Mouse (Mus musculus) hindbrain, embryonic 10.5 days (tissue): Measurements from ENCODE around the gene Mybl2. TPM values are rescaled to one million over a fixed set of nuclear protein-coding genes. Genes with fewer than 3 reads are reported as not detected.

Experiments
- DNase-seq: peaks from one replicate; pipeline ENCODE4 v3.0.0-alpha.2; 2017; ENCODE audit warnings: low spot score
- H3K27ac ChIP-seq: fragments of 300-500 bp; sonication (generic); 2 replicates; pipeline ENCODE4 v1.5.1; 2016; ENCODE audit warnings: mild to moderate bottlenecking, moderate library complexity
- H3K27me3 ChIP-seq: fragments of 300-500 bp; sonication (generic); 2 replicates; pipeline ENCODE4 v1.6.1; 2016; ENCODE audit warnings: mild to moderate bottlenecking; ENCODE audit not compliant: poor library complexity, insufficient read depth, severe bottlenecking
- H3K36me3 ChIP-seq: fragments of 300-500 bp; sonication (generic); 2 replicates; pipeline ENCODE4 v1.6.1; 2016; ENCODE audit warnings: mild to moderate bottlenecking, moderate library complexity
- H3K4me1 ChIP-seq: fragments of 300-500 bp; sonication (generic); replicated peaks from 2 replicates; pipeline ENCODE4 v1.6.1; 2016; ENCODE audit warnings: mild to moderate bottlenecking
- H3K4me3 ChIP-seq: fragments of 300-500 bp; sonication (generic); 2 replicates; pipeline ENCODE4 v1.5.1; 2016; ENCODE audit warnings: mild to moderate bottlenecking, moderate library complexity
- H3K9me3 ChIP-seq: fragments of 300-500 bp; sonication (generic); 2 replicates; pipeline ENCODE4 v1.6.1; 2016; ENCODE audit warnings: mild to moderate bottlenecking, moderate library complexity
- WGBS: fragments of 180-500 bp; shearing (Covaris S2); methylation state at CpG from one replicate; pipeline ENCODE4 v1.1.7; 2016; 5-methylcytosine and 5-hydroxymethylcytosine counted together
- polyA plus RNA-seq: library from polyadenylated mRNA; unstranded; fragments of >200 nt; fragmentation: Nextera tagmentation; extraction: Ambion mirVana; gene quantifications from 2 replicates; pipeline ENCODE4 v1.2.1, GENCODE M21; 2016

Mybl2 gene
- polyA plus RNA-seq, result 44.5 and 51.0 TPM in 2 replicates

DNA sequence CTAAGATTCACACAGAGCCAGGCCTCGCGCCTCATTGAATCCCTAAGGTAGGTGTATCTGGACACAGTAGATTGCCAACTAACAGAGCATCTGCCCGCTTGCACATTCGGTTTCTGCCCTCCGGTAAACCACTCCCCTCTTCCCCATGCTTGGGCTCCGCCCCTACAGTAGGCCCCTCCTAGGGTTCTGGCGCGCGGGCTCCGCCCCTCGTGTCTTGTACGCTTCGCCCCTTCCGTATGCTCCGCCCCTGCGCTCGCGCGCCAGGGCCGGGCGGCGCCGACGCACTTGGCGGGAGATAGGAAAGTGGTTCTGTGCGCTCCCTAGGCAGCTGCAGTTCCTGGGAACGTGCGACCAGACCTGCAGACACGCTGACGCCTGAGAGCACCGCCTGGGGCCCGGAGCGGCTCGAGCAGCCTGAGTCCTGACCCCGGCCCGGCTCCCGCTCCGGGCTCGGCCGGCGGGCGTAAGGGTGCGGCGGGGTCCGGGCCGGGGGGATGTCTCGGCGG is at the start of gene Mybl2:
Mybl2 (plus strand) TSS at position 353 of the 506 bp plus-strand sequence.
- H3K4me3 ChIP-seq, result peak within 1 kb of the TSS; percentile 84
- H3K36me3 ChIP-seq, result peaks cover 3% of the 10 kb centered on the region
- WGBS, result under 1% methylated on average over 48 of the region's 48 CpGs
- peak within 1 kb of the TSS; percentile 91 for H3K27ac ChIP-seq
- H3K9me3 ChIP-seq, result no peaks in the 10 kb centered on the region
- peak; percentile 94 for DNase-seq
- peaks cover 40% of the 10 kb centered on the region for H3K4me1 ChIP-seq
- 0 out of 2 replicates have a peak, but pooled peaks cover 5% of the 10 kb centered on the region for H3K27me3 ChIP-seq

DNA sequence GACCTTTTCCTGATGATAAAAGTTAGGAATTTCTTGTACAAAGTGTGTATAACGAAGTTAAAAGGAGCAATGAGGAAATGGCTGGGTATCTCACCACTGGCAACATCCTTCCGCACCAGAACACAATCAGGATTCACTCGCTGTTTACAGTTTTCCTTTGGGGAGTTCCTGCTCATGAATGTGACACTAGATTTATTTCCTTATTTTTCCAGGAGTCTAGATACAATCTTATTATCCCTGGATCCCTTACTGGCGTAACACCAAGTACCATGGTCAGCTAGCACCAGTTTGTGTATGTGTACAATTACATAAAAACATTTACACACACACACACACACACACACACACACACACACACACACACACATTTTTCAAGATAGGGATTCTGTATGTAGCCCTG is 47.2 kb upstream of the Mybl2 start:
- Histone ChIP-seq H3K4me1 (no peaks in the 10 kb centered on the region), H3K27me3 (no peaks in the 10 kb centered on the region), H3K9me3 (no peaks in the 10 kb centered on the region), H3K4me3 (no peak overlapping the region), H3K36me3 (no peaks in the 10 kb centered on the region), H3K27ac (no peak overlapping the region)
- DNase-seq, result no peak
- WGBS, result 85% methylated on average over 4 of the region's 4 CpGs

DNA sequence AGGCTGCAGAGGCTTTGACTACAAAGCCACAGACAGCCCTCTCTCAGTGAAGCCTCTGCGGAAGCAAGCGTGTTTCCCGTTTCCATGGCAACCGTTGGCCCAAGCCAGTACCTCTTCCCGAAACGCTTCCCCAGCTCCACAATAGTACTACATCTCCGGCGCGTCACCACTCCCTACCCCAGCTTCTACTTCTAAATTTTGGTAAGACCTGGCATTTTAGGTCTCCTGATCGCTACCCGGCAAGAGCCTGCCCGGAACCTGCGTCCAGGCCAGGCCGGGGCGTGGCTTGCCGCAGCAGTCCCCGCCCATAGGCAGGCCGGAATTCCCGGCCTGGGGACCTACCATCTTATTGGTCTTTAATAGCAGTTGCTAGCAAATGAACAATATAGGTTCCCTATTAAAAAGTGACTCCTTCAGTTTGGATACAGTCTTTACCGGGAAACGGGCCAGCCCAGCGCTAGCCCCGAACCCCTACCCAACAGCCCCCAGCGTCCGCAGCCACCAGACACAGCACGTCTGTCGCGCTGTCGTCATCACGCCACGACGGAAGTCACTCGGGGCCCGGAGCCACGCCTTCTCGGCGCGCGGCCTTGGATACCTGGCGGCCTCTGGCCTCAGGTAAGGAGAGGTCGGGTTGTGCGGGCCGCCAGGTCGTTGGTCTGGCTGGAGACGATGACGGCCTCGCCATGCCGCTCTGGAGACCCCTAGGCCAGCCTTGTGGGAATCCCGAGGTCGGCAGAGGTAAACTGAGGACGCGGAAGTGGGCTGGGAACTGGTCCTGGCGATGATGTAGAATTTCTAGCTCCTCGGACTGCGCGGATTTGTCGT is 37.4 kb upstream of the Mybl2 start, which contains the start of gene Ift52:
Ift52 (plus strand) TSS at position 439 of the 828 bp plus-strand sequence.
- no peaks in the 10 kb centered on the region for H3K9me3 ChIP-seq
- no peaks in the 10 kb centered on the region for H3K36me3 ChIP-seq
- H3K4me1 ChIP-seq, result peaks cover 13% of the 10 kb centered on the region
- DNase-seq, result peak; percentile 91
- H3K27me3 ChIP-seq, result no peaks in the 10 kb centered on the region
- under 1% methylated on average over 57 of the region's 57 CpGs for WGBS
- peak within 1 kb of the TSS; percentile 96 for H3K4me3 ChIP-seq
- peak within 1 kb of the TSS; percentile 92 for H3K27ac ChIP-seq

- 94% methylated on average over 5 of the region's 5 CpGs for WGBS
- Histone ChIP-seq H3K27me3 (no peaks in the 10 kb centered on the region), H3K4me1 (no peaks in the 10 kb centered on the region), H3K36me3 (peaks cover 96% of the 10 kb centered on the region), H3K9me3 (no peaks in the 10 kb centered on the region), H3K27ac (no peak overlapping the region), H3K4me3 (no peak overlapping the region)
- no peak for DNase-seq
Measured at GRCm38 (mm10) chr2:163031289-163031688, 23.2 kb upstream of the Mybl2 start.

DNA sequence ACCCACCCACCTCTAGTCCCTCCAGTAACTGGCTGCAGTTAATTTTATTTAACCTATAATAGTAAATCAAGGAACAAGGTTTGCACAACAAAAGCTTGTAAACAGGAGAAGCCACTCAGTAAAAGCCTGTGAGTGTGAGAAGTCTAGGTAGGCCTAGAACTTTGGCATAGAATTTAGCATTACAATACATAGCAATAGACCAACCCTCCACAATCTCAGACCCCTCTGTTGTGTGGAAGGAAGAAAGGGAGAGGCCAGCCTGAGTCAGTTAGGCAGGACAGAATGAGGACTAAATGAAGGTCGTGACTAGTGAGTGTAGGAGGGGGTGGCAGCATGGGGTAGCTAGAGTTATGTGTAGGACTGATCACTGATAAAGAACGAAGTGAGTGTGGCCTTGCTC is 22.7 kb upstream of the Mybl2 start:
- Histone ChIP-seq H3K4me3 (no peak overlapping the region), H3K4me1 (no peaks in the 10 kb centered on the region), H3K36me3 (peaks cover 96% of the 10 kb centered on the region), H3K27ac (no peak overlapping the region), H3K27me3 (no peaks in the 10 kb centered on the region), H3K9me3 (no peaks in the 10 kb centered on the region)
- no peak for DNase-seq
- WGBS, result 90% methylated on average over 2 of the region's 2 CpGs

DNA sequence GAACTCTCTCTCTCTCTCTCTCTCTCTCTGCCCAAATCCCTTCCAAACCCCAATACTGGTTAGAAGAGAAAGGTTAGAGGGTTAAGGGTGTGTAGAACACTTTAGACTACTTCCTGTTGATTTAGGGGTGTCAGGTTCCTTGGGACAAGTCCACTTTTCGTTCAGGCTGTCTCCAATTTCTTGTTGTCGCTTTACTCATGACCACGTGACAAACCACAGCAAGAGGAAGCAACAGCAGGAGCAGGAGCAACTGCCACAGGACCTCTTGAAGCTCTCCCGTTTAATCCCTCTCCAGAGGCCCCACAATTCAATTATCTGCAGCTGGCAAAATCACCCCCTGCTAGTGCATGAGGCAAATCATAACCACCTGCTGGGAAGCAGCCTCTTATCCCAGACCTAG is 21.9 kb upstream of the Mybl2 start:
- no peaks in the 10 kb centered on the region for H3K4me1 ChIP-seq
- H3K27me3 ChIP-seq, result no peaks in the 10 kb centered on the region
- no peak overlapping the region for H3K4me3 ChIP-seq
- H3K27ac ChIP-seq, result no peak overlapping the region
- DNase-seq, result no peak
- H3K9me3 ChIP-seq, result no peaks in the 10 kb centered on the region
- peaks cover 96% of the 10 kb centered on the region for H3K36me3 ChIP-seq
- 54% methylated on average over 4 of the region's 4 CpGs for WGBS

DNA sequence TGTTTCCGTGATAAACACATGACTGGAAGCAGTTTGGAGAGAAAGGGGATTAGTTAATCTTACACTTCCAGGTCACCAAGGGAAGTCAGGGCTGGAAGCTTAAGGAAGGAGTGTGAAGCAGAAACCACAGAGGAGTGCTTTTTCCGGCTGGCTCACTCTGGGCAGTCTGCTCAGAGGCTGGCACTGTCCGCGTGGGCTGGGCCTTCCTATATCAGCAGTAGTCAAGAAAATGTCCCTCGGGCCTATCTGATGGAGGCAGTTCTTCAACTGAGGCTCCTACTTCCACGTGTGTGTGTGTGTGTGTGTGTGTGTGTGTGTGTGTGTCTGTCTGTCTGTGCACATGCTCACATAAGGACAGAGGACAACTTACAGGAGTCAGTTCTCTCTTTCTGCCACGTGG is 14.5 kb upstream of the Mybl2 start:
- Histone ChIP-seq H3K9me3 (no peaks in the 10 kb centered on the region), H3K27ac (no peak overlapping the region), H3K4me3 (no peak overlapping the region), H3K27me3 (no peaks in the 10 kb centered on the region), H3K36me3 (peaks cover 93% of the 10 kb centered on the region), H3K4me1 (no peaks in the 10 kb centered on the region)
- no peak for DNase-seq
- 88% methylated on average over 7 of the region's 7 CpGs for WGBS

DNA sequence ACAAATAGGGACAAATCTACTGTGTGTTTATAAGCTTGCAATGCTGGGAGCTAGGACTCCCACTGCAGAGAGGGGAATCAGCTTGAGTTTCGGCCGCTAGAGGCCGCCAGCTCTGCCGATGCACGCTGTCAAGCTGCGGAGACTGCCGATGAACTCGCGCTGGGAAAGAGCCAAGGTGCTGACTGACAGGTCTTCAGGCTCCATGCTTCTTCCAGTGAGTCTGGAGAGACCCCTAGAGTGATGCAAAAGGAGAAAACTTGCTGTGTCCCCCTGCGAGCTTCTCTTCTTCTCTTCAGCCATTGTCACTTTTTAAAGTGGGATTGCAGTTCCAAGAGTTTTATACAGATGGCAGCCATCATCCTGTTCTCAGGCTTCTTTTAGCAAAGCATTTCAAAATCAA is 6.4 kb upstream of the Mybl2 start:
- peak; percentile 70 for DNase-seq
- WGBS, result 4% methylated on average over 10 of the region's 10 CpGs
- Histone ChIP-seq H3K27ac (no peak overlapping the region), H3K9me3 (no peaks in the 10 kb centered on the region), H3K4me3 (no peak overlapping the region), H3K36me3 (peaks cover 50% of the 10 kb centered on the region), H3K27me3 (no peaks in the 10 kb centered on the region), H3K4me1 (peaks cover 9% of the 10 kb centered on the region; the same call in 1 of the 2 replicates)

DNA sequence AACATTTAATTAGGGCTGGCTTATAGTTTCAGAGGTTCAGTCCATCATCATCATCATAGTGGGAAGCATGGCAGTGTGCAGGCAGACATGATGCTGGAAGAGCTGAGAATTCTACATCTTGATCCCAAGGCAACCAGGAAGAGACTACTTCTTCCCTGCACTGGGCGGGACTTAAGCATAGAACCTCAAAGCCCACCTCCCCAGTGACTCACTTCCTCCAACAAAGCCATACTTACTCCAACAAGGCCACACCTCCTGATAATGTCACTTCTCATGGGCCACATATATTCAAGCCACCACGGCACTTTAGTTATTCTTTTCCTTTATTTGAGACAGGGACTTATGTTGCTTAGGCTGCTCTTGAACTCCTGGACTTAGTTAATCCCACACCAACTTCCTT is 5.4 kb upstream of the Mybl2 start:
- no peak for DNase-seq
- H3K4me3 ChIP-seq, result no peak overlapping the region
- peaks cover 15% of the 10 kb centered on the region for H3K4me1 ChIP-seq
- 93% methylated on average over 2 of the region's 2 CpGs for WGBS
- no peaks in the 10 kb centered on the region for H3K27me3 ChIP-seq
- H3K27ac ChIP-seq, result no peak overlapping the region
- H3K9me3 ChIP-seq, result no peaks in the 10 kb centered on the region
- H3K36me3 ChIP-seq, result peaks cover 40% of the 10 kb centered on the region

DNA sequence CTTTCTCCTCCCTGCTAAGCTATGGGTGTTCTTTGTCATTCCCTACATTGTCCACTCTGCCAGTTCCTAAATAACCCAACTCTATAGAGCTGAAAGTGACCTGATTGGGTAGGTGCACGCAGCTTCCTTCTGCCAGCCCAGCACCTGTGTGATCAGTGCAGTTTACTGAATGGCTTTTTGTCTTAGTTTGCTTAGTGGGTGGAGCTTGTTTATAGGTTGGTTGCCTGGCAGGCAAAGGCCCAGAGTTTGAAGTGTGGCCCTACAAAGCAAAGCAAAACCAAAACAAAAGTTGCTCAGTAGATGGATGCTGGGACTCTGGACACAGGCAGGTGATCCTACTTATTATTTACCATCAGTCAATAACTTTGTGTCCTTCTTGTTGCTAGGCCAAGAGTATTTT is 2.8 kb upstream of the Mybl2 start:
- 69% methylated on average over 1 of the region's 1 CpGs for WGBS
- Histone ChIP-seq H3K4me1 (peaks cover 40% of the 10 kb centered on the region), H3K27ac (no peak overlapping the region), H3K27me3 (0 out of 2 replicates have a peak, but pooled peaks cover 5% of the 10 kb centered on the region), H3K9me3 (no peaks in the 10 kb centered on the region), H3K4me3 (no peak overlapping the region), H3K36me3 (peaks cover 16% of the 10 kb centered on the region)
- no peak for DNase-seq

DNA sequence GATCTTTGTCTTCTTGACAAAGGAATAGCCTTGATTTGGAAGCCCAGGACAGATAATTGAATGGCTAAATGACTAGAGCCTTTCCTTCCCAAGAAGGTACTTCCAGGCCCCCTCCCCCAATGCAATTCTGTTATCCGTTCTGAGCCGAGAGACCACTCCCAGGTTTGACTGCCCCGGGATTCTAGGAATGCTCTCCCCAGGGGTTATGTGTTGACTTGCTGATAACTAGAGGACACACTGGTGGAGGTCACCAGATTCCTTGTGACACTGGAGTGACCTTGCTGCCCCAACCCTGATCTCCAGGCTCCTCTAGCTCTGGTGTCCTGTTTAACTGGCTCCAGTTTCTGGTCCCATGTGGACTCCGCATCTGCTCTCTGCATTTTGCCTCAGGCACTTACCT is 2.4 kb upstream of the Mybl2 start:
- WGBS, result 34% methylated on average over 4 of the region's 4 CpGs
- Histone ChIP-seq H3K27ac (no peak overlapping the region), H3K4me1 (peaks cover 40% of the 10 kb centered on the region), H3K9me3 (no peaks in the 10 kb centered on the region), H3K36me3 (peaks cover 11% of the 10 kb centered on the region), H3K27me3 (0 out of 2 replicates have a peak, but pooled peaks cover 5% of the 10 kb centered on the region), H3K4me3 (no peak overlapping the region)
- DNase-seq, result no peak

- Histone ChIP-seq H3K27ac (no peak overlapping the region), H3K4me3 (no peak overlapping the region), H3K27me3 (0 out of 2 replicates have a peak, but pooled peaks cover 5% of the 10 kb centered on the region), H3K9me3 (no peaks in the 10 kb centered on the region), H3K4me1 (peaks cover 40% of the 10 kb centered on the region), H3K36me3 (0 out of 2 replicates have a peak, but pooled peaks cover 7% of the 10 kb centered on the region)
- no peak for DNase-seq
- 71% methylated on average over 4 of the region's 4 CpGs for WGBS
Measured at GRCm38 (mm10) chr2:163052826-163053225, 1.7 kb upstream of the Mybl2 start.

GRCm38 (mm10) chr2:163054891-163055494 is 506 bp downstream of the Mybl2 start:
- Histone ChIP-seq H3K27ac (peak overlapping the region; percentile 91), H3K4me1 (peaks cover 43% of the 10 kb centered on the region), H3K27me3 (0 out of 2 replicates have a peak, but pooled peaks cover 5% of the 10 kb centered on the region), H3K9me3 (no peaks in the 10 kb centered on the region), H3K36me3 (peaks cover 8% of the 10 kb centered on the region), H3K4me3 (peak overlapping the region; percentile 84)
- DNase-seq, result peak; percentile 55
- under 1% methylated on average over 38 of the region's 38 CpGs for WGBS
